Mouse (Mus musculus): ENCODE results near the gene Naa50. TPM values are rescaled to one million over a fixed set of nuclear protein-coding genes. Genes with fewer than 3 reads are reported as not detected.

The Naa50 gene
- polyA plus RNA-seq, 1 experiment from 2014 or later: 101 TPM

DNA sequence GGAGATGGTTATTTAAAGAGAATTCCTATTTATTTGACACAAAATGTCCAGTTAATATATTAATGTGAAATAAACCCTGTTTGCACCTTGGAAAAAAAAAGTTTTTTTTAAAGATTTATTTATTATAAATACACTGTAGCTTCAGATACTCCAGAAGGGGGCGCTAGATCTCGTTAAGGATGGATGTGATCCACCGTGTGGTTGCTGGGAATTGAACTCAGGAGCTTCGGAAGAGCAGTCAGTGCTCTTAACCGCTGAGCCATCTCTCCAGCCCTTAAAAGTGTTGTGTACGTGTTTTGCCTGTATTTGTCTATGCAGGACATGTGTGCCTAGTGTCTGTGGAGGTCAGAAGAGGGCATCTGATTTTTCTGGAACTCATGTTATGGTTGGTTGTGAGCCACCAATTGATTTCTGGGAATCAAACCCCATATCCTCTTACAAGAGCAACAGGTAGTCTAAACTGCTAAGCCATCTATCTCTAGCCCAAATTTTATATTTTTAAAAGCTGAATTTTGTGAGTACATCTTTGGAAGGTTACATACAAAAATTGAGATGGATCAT lies 14.9 kb downstream of the Naa50 start:
- no peaks in the 10 kb centered on the region for H3K4me1 ChIP-seq
- H3K4me2 ChIP-seq (replicated peaks): no peak overlapping the region
- no peak for ATAC-seq (ENCODE audit: low FRiP score, low read depth)
- H3K9ac ChIP-seq (replicated peaks): no peak overlapping the region
- no peaks in the 10 kb centered on the region for H3K27me3 ChIP-seq
- 69% methylated on average over 6 of the region's 6 CpGs for WGBS
- peaks cover 20% of the 10 kb centered on the region for H3K36me3 ChIP-seq
- H3K4me3 ChIP-seq: no peak overlapping the region
- H3K9me3 ChIP-seq: no peaks in the 10 kb centered on the region
- H3K27ac ChIP-seq (replicated peaks): no peak overlapping the region

DNA sequence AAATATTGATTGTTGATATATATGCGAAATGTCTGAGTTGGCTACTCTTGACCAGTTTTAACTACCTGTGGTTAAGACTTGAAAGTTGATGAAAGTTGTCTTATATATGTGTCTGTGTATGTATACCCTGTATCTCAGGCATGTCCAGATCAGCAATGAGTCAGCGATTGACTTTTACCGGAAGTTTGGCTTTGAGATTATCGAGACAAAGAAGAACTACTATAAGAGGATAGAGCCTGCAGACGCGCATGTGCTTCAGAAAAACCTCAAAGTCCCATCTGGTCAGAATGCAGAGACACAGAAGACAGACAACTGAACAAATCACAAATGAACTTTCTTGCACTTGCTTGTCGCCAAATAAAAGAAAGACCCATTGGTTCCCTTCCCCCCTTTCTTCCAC lies 19.7 kb downstream of the Naa50 start:
- H3K4me1 ChIP-seq: no peaks in the 10 kb centered on the region
- 90% methylated on average over 7 of the region's 7 CpGs for WGBS
- H3K36me3 ChIP-seq: peaks cover 25% of the 10 kb centered on the region

DNA sequence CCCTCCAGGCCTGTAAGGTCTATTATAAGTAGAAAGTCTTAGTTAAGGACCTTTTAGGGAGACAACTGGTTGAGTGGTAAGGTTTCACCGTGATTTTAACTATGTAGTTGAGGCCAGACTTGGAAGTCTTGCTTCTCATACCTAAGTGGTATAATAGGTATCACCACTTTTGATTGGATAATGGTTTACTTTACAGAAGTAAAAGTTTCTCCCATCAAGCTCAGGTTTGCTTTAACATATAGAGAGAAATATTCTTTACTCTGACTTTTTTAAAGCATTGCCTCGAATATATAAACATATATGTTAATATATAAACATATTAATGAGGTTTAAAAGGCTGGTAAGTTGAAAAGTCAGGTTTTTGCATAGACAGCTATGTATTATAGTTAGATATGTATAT lies 24.2 kb downstream of the Naa50 start:
- H3K4me3 ChIP-seq: no peak overlapping the region
- WGBS: 90% methylated on average over 2 of the region's 2 CpGs
- ATAC-seq (ENCODE audit: low FRiP score, low read depth): no peak
- H3K27me3 ChIP-seq: no peaks in the 10 kb centered on the region
- H3K27ac ChIP-seq (replicated peaks): no peak overlapping the region
- H3K4me2 ChIP-seq (replicated peaks): no peak overlapping the region
- no peaks in the 10 kb centered on the region for H3K9me3 ChIP-seq
- no peaks in the 10 kb centered on the region for H3K4me1 ChIP-seq
- no peak overlapping the region for H3K9ac ChIP-seq (replicated peaks)
- H3K36me3 ChIP-seq: peaks cover 12% of the 10 kb centered on the region; the same call in 1 of the 2 replicates

More for the DNA sequence above, 19.7 kb downstream of the Naa50 start:
- no peak for ATAC-seq (ENCODE audit: low FRiP score, low read depth)
- no peaks in the 10 kb centered on the region for H3K27me3 ChIP-seq
- H3K4me3 ChIP-seq: no peak overlapping the region
- H3K27ac ChIP-seq (replicated peaks): no peak overlapping the region
- no peak overlapping the region for H3K9ac ChIP-seq (replicated peaks)
- H3K9me3 ChIP-seq: no peaks in the 10 kb centered on the region
- H3K4me2 ChIP-seq (replicated peaks): no peak overlapping the region

DNA sequence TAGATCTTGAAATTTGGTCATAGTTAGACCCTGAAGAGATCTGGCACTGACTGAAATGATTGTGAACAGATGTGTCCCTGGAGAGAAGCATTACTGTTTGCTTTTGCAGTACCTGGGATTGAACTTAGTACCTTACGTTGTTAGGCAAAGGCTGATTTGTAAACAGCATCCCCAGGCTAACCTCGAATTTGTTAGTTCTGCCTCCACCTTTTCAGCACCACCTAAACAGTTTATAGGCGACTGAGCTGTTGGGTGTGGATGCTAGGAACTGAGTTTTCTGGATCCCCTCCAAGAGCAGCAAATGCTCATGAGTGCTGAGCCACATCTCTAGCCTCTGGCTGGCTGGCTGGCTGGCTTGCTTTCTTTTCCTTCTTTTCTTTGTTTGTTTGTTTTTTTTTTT lies 25.6 kb downstream of the Naa50 start:
- 59% methylated on average over 3 of the region's 3 CpGs for WGBS
- no peak overlapping the region for H3K4me3 ChIP-seq
- H3K27me3 ChIP-seq: no peaks in the 10 kb centered on the region
- no peak for ATAC-seq (ENCODE audit: low FRiP score, low read depth)
- H3K27ac ChIP-seq (replicated peaks): no peak overlapping the region
- H3K9me3 ChIP-seq: no peaks in the 10 kb centered on the region
- H3K4me1 ChIP-seq: no peaks in the 10 kb centered on the region
- peaks cover 1% of the 10 kb centered on the region; the same call in 1 of the 2 replicates for H3K36me3 ChIP-seq
- no peak overlapping the region for H3K4me2 ChIP-seq (replicated peaks)
- H3K9ac ChIP-seq (replicated peaks): no peak overlapping the region

DNA sequence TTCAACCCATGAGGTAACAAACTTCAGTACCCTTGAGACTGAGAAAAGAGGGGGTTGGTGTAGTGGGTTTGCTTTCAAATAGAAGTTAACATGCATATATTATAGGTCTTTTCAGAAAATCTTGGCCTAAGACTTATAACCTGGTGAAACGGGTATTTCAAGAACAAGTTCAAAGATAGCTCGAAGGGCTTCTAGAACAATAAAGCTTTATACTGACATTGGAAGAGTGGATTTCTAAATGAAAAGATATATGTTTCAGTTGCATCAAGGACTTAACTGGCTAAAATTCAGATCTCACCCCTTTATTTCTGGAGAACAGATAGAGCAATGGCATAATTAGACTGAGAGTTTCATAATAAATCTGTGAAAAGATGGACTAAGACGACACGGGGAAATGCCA lies 29.4 kb downstream of the Naa50 start:
- Histone ChIP-seq H3K27me3 (no peaks in the 10 kb centered on the region), H3K4me2 (replicated peaks) (no peak overlapping the region), H3K4me3 (no peak overlapping the region), H3K9ac (replicated peaks) (no peak overlapping the region), H3K4me1 (peaks cover 4% of the 10 kb centered on the region), H3K9me3 (no peaks in the 10 kb centered on the region), H3K36me3 (no peaks in the 10 kb centered on the region), H3K27ac (replicated peaks) (no peak overlapping the region)
- no peak for ATAC-seq (ENCODE audit: low FRiP score, low read depth)
- 85% methylated on average over 4 of the region's 4 CpGs for WGBS

DNA sequence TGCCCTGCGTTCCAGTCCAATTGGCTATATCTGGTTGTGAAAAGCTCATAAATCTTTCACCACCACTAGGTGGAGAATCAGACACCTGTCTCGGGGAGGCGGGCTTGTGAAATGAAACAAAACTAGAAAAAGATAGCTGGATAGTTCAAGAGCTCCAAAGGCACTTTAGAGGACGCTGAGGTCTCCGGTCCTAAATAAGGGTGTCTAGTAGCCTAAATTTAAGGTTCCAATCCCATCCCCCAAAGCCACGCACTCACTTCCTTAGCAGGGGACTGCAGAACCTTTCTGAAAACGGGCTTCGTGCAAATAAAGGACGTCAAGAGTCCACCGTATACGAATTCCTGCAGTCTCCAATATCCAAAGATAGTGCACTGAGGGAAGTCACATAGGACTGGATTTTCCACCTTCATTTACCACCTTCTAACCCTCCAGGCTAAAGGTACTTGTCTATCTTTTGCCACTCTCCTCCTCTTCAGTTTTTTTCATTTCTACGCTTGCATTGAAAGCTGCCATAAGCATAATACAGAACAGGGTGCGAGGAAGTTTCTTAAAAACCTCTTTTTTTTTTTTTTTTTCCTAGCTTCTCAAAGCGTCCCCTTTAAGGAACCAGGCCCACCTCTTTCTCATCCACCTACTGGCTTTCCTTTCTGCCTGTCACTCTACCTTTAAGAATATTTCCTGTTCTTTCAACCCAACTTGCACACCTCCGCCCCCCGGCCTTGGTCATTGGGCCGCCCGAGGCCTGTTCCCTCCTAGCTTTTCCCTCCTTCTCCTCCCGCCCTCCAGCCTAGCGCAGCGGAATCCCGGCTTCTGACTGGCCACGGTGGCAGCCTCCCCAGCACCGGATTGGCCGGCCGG lies 32.9 kb downstream of the Naa50 start:
- ATAC-seq (ENCODE audit: low FRiP score, low read depth): peak; percentile 100
- H3K27ac ChIP-seq (replicated peaks): peak overlapping the region; percentile 84
- H3K9me3 ChIP-seq: no peaks in the 10 kb centered on the region
- no peaks in the 10 kb centered on the region for H3K27me3 ChIP-seq
- H3K4me2 ChIP-seq (replicated peaks): peak overlapping the region; percentile 79
- H3K36me3 ChIP-seq: no peaks in the 10 kb centered on the region
- H3K4me3 ChIP-seq: peak overlapping the region; percentile 96
- peaks cover 14% of the 10 kb centered on the region for H3K4me1 ChIP-seq
- WGBS: under 1% methylated on average over 26 of the region's 26 CpGs
- H3K9ac ChIP-seq (replicated peaks): peak overlapping the region; percentile 95

DNA sequence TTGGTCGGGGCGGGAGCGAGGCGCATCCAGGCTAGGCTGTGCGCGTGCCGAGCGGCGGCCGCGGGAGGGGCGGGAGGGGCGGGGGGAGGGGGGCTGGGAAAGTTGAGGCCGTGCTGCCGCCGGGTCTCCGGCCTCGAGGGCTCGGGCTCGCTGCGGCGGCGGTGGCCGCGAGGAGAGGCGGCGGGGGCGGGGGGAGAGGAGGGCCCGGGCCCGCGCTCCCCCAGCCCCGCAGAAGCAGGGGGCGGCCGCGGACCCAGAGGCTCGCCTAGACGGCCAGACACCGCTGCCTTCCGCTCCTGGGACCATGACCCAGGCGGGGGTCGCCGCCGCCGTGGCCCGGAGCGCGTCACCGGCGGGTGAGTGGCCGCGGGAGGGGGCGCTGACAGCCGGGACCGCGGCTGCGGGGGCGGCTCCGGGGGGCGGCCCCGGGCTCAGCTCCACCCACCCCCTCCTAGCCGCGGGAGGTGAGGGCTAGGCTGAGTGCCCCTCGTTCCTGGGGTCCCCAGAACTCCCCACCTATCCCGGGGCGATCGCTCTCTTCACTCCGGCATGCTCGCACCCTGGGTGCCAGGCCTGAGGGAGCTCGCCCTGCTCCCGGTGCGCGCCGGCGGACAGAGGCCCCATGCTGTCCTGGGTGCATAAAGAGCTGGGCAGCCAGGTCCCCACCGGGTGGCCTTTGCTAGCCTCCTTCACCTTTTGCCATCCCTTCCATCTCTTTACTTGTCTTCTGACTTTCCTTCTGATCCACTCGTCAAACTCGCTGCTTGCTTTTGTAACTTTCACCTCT lies 33.7 kb downstream of the Naa50 start, which contains the start of gene Usf3:
Gene Usf3, plus strand, starts transcription at position 92 of the 787 bp plus-strand sequence.
- H3K36me3 ChIP-seq: 0 out of 2 replicates have a peak, but pooled peaks cover under 1% of the 10 kb centered on the region
- ATAC-seq (ENCODE audit: low FRiP score, low read depth): peak; percentile 80
- no peaks in the 10 kb centered on the region for H3K9me3 ChIP-seq
- H3K9ac ChIP-seq (replicated peaks): peak within 1 kb of the TSS; percentile 95
- H3K27me3 ChIP-seq: no peaks in the 10 kb centered on the region
- H3K4me2 ChIP-seq (replicated peaks): peak within 1 kb of the TSS; percentile 79
- H3K27ac ChIP-seq (replicated peaks): peak within 1 kb of the TSS; percentile 84
- H3K4me3 ChIP-seq: peak within 1 kb of the TSS; percentile 96
- H3K4me1 ChIP-seq: peaks cover 14% of the 10 kb centered on the region
- WGBS: under 1% methylated on average over 57 of the region's 77 CpGs

DNA sequence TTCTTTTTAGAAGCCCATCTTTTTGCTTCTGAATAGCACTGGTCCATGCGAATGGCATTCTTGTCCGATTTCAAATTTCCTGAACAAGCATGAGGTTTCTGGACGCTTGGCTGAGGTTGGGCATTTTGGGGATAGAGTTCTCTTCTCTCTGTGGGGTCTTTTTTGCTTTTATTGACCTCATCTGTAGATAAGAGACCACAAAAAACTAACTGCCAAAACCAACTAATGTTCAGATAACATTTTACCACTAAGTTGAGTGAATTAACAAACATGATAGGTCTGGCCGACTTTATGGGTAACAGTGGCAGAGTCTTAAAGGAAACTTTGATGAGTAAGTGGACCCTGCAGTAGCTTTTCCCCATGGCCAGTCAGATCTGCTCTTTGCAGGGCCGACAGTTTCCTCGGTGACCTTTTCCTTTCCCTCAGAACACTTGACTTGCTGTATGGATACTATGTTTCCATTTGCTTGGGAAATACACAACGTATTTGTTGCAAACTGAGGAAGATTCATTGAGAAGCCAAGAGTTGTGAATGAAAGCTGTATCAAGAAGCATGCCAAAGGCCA lies 34.4 kb downstream of the Naa50 start:
- no peak for ATAC-seq (ENCODE audit: low FRiP score, low read depth)
- 23% methylated on average over 7 of the region's 7 CpGs for WGBS
- Histone ChIP-seq H3K9me3 (no peaks in the 10 kb centered on the region), H3K4me2 (replicated peaks) (peak overlapping the region; percentile 79), H3K4me1 (peaks cover 14% of the 10 kb centered on the region), H3K9ac (replicated peaks) (peak overlapping the region; percentile 95), H3K4me3 (peak overlapping the region; percentile 96), H3K27ac (replicated peaks) (no peak overlapping the region; the same call in 1 of the 2 replicates), H3K27me3 (no peaks in the 10 kb centered on the region), H3K36me3 (0 out of 2 replicates have a peak, but pooled peaks cover 3% of the 10 kb centered on the region)

DNA sequence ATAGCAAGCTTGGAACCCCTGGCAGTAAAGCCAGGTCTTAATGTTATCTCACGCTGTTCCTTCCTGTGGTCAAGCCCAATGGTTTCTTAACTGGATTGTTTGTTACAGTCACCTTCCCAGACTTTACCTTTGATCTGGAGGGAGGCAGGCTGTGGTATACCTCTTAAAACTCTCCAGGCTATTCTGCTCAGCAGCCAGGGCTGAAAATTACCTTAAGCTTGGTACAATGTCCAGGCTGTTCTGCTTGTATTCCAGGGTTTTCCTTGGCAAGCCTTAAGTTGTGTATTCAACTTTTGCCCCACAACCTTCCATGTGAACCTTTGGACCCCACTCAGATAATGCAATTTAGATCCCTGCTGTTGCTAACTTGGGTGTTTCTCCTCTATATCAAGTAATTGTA lies 35.4 kb downstream of the Naa50 start:
- Histone ChIP-seq H3K27me3 (no peaks in the 10 kb centered on the region), H3K27ac (replicated peaks) (no peak overlapping the region), H3K4me2 (replicated peaks) (no peak overlapping the region), H3K4me3 (no peak overlapping the region), H3K9me3 (no peaks in the 10 kb centered on the region), H3K4me1 (peaks cover 14% of the 10 kb centered on the region), H3K36me3 (0 out of 2 replicates have a peak, but pooled peaks cover 3% of the 10 kb centered on the region), H3K9ac (replicated peaks) (no peak overlapping the region)
- no peak for ATAC-seq (ENCODE audit: low FRiP score, low read depth)
- 100% methylated on average over 1 of the region's 1 CpGs for WGBS

DNA sequence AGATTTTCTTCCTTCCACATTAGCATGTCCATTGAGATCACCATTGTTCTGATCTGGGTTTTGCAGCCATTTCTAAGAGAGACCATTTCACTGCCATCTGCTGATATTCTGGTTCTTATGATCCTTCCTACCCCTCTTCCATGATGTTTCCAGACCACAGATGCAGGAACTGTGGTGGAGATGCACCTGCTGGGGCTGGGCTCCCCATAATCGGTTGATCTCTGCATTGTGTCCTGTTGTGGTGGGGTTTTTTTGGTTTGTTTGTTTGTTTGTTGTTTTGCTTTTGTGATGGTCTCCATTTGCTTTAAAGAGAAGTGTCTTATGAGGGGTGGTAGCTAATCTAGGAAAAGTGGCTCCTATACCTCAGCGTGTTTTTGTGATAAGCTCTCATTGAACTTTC lies 36.9 kb downstream of the Naa50 start:
- 89% methylated on average over 2 of the region's 2 CpGs for WGBS
- H3K36me3 ChIP-seq: 0 out of 2 replicates have a peak, but pooled peaks cover 5% of the 10 kb centered on the region
- H3K27ac ChIP-seq (replicated peaks): no peak overlapping the region
- no peak overlapping the region for H3K4me3 ChIP-seq
- H3K4me1 ChIP-seq: peaks cover 14% of the 10 kb centered on the region
- ATAC-seq (ENCODE audit: low FRiP score, low read depth): no peak
- no peak overlapping the region for H3K4me2 ChIP-seq (replicated peaks)
- no peak overlapping the region for H3K9ac ChIP-seq (replicated peaks)
- no peaks in the 10 kb centered on the region for H3K9me3 ChIP-seq
- no peaks in the 10 kb centered on the region for H3K27me3 ChIP-seq

DNA sequence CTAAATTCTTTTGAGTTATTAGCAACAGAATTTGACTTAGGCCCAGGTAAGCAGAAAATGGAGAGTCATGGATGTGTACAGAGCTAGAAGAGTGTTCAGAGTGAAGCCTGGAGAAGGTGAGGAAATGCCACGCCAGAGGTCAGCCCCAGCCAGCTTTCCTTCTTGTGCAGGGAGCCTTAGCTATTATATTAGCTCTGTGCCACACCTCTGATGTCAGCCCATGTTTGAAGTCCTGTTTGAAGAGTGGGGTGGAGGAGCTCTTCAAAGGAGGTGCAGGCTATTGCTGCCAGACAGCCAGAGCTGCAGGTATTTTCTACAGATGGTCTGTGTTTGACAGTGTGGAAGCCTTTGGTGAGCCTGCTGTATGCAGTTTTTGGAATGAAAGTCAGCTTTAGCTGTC lies 38.9 kb downstream of the Naa50 start:
- H3K36me3 ChIP-seq: 0 out of 2 replicates have a peak, but pooled peaks cover 8% of the 10 kb centered on the region
- H3K27me3 ChIP-seq: no peaks in the 10 kb centered on the region
- 67% methylated on average over 1 of the region's 1 CpGs for WGBS
- H3K4me3 ChIP-seq: no peak overlapping the region
- H3K9ac ChIP-seq (replicated peaks): no peak overlapping the region
- no peaks in the 10 kb centered on the region for H3K9me3 ChIP-seq
- H3K27ac ChIP-seq (replicated peaks): no peak overlapping the region
- peaks cover 14% of the 10 kb centered on the region for H3K4me1 ChIP-seq
- no peak for ATAC-seq (ENCODE audit: low FRiP score, low read depth)
- H3K4me2 ChIP-seq (replicated peaks): no peak overlapping the region
